Mouse (Mus musculus) liver, embryonic 11.5 days (tissue): ENCODE data around the gene Ttc33. TPM values are rescaled to one million over a fixed set of nuclear protein-coding genes. Genes with fewer than 3 reads are reported as not detected.

Experiments
- ATAC-seq: fragments of 200-750 bp; cut with Nextera tagmentation; replicated peaks from 2 replicates; pipeline ENCODE4 v1.8.0; 2017; ENCODE audit warnings: moderate number of reproducible peaks, mild to moderate bottlenecking, moderate TSS enrichment, moderate library complexity; ENCODE audit not compliant: low FRiP score
- DNase-seq: peaks from one replicate; pipeline ENCODE4 v3.0.0-alpha.2; 2017; ENCODE audit warnings: low spot score
- H3K27ac ChIP-seq: fragments of 300-500 bp; sonication (generic); 2 replicates; pipeline ENCODE4 v1.5.1; 2014; ENCODE audit warnings: mild to moderate bottlenecking, low read depth, low read length, control low read depth
- H3K27me3 ChIP-seq: fragments of 300-500 bp; sonication (generic); replicated peaks from 2 replicates; pipeline ENCODE4 v1.6.1; 2014; ENCODE audit warnings: low read length, mixed read lengths; ENCODE audit not compliant: control insufficient read depth, insufficient read depth
- H3K36me3 ChIP-seq: fragments of 300-500 bp; sonication (generic); 2 replicates; pipeline ENCODE4 v1.6.1; 2014; ENCODE audit warnings: mild to moderate bottlenecking, low read length, moderate library complexity, mixed read lengths; ENCODE audit not compliant: control insufficient read depth, insufficient read depth
- H3K4me1 ChIP-seq: fragments of 300-500 bp; sonication (generic); replicated peaks from 2 replicates; pipeline ENCODE4 v1.6.1; 2014; ENCODE audit warnings: low read length, mixed read lengths; ENCODE audit not compliant: control insufficient read depth, insufficient read depth
- H3K4me2 ChIP-seq: fragments of 300-500 bp; sonication (generic); 2 replicates; pipeline ENCODE4 v1.6.1; 2014; ENCODE audit warnings: mild to moderate bottlenecking, control low read depth, moderate library complexity
- H3K4me3 ChIP-seq: fragments of 300-500 bp; sonication (generic); 2 replicates; pipeline ENCODE4 v1.5.1; 2014; ENCODE audit warnings: low read depth, low read length, control low read depth
- H3K9ac ChIP-seq: fragments of 300-500 bp; sonication (generic); 2 replicates; pipeline ENCODE4 v1.6.1; 2014; ENCODE audit warnings: low read depth, low read length, control low read depth
- H3K9me3 ChIP-seq: fragments of 300-500 bp; sonication (generic); 2 replicates; pipeline ENCODE4 v1.6.1; 2016; ENCODE audit warnings: low read length, inconsistent platforms, mixed read lengths; ENCODE audit not compliant: control insufficient read depth
- WGBS: fragments of 180-500 bp; shearing (Covaris S2); extraction: QIAGEN DNeasy Blood & Tissue Kit; methylation state at CpG from one replicate; pipeline ENCODE4 v1.1.7; 2014; 5-methylcytosine and 5-hydroxymethylcytosine counted together
- polyA plus RNA-seq: library from polyadenylated mRNA; unstranded; fragments of >200 nt; fragmentation: Nextera tagmentation; extraction: Ambion mirVana; gene quantifications from 2 replicates; pipeline ENCODE4 v1.2.1, GENCODE M21; 2014

Gene Ttc33
- polyA plus RNA-seq, 1 experiment from 2014 or later, result 29.2 TPM

DNA sequence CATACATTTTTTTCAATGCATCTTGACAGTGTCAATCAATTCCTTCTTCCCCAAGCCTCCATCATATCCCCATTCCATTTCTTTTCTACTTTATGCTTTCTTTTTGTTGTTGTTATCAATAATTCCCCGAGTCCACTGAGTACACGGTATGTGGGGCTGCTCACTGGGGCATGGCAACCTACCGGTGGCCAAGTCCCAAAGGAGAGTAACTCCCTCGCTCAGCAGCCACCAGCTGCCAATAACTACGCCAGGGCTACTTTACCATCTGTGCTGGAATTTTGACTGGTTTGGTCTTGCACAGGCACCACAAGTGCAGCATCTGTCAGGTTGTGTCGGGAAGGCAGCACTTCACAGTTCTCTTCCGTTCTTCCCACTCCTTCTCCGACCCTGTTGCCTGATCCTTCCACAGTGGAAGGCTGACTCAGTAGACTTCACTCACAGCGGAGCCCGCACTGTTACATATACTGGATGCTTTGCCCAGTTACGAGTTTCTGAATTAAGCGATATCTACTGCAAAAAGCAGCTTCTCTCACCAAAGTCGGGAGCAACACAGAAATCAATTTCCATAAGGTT is 76.9 kb downstream of the Ttc33 start:
- DNase-seq, result no peak
- Histone ChIP-seq H3K27me3 (no peaks in the 10 kb centered on the region), H3K4me3 (no peak overlapping the region), H3K4me1 (no peaks in the 10 kb centered on the region), H3K4me2 (no peak overlapping the region), H3K9me3 (0 out of 2 replicates have a peak, but pooled peaks cover 2% of the 10 kb centered on the region), H3K9ac (no peak overlapping the region), H3K27ac (no peak overlapping the region), H3K36me3 (no peaks in the 10 kb centered on the region)
- 86% methylated on average over 13 of the region's 13 CpGs for WGBS
- ATAC-seq, result no peak

DNA sequence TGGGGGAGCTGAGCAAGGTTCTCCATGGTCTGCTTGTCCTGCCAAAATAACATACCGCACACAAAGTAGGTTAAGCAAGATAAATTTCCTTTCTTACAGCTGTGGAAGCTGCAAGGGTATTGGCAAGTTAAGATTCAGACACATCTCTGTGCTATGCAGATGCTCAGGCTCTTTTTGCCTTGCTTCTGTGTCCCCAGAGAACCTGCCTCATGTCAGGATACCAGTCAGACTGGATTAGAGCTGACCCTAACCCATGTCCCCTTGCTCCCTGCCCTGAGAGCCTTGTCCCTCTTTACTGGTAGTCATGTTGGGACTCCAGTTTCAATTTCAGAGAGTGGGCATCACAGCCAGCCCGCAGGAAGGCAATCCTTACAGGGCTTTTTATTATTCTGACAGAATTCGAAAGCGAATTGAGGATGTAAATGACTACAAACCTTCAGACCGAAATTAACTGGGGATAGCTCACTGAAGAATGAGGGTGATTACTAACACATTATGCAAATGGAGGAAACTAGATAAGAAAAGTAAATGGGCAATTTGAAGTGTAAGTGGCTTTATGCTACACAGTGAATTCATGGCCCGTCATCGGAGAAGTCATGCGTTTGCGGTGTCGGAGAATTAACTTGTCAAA is 77.7 kb downstream of the Ttc33 start:
- H3K4me3 ChIP-seq, result no peak overlapping the region
- H3K4me2 ChIP-seq, result no peak overlapping the region
- 0 out of 2 replicates have a peak, but pooled peaks cover 2% of the 10 kb centered on the region for H3K9me3 ChIP-seq
- no peaks in the 10 kb centered on the region for H3K36me3 ChIP-seq
- ATAC-seq, result no peak
- 79% methylated on average over 10 of the region's 10 CpGs for WGBS
- no peak overlapping the region for H3K27ac ChIP-seq
- no peaks in the 10 kb centered on the region for H3K27me3 ChIP-seq
- no peak for DNase-seq
- no peaks in the 10 kb centered on the region for H3K4me1 ChIP-seq
- no peak overlapping the region for H3K9ac ChIP-seq

DNA sequence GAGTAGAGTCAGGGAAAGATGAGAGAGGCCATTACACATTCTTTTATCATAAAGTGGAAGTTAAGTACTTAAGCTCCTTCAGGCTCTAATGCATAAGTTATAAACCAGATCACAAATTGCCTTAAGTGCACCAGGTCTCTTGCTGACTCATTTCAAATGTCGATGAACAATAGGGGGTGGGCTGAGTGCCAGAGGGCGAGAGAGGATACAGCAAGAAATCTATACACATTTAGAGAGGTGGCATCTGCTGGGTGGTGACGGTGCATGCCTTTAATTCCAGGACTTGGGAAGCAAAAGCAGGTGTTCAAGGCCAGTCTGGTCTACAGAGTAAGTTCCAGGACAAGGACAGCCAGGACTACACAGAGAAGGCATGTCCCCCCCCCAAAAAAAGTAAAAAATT is 80.8 kb downstream of the Ttc33 start:
- Histone ChIP-seq H3K36me3 (no peaks in the 10 kb centered on the region), H3K9ac (no peak overlapping the region), H3K4me1 (no peaks in the 10 kb centered on the region), H3K9me3 (no peaks in the 10 kb centered on the region), H3K27me3 (no peaks in the 10 kb centered on the region), H3K4me2 (no peak overlapping the region), H3K4me3 (no peak overlapping the region), H3K27ac (no peak overlapping the region)
- 87% methylated on average over 3 of the region's 3 CpGs for WGBS
- ATAC-seq (no peak), DNase-seq (no peak)

Other genes starting within 250 kb of the Ttc33 start
- gene C7, start 121.8 kb upstream of the Ttc33 start, polyA plus RNA-seq, result 0.08 and 0.10 TPM in 2 replicates
- gene Card6, start 77.0 kb upstream of the Ttc33 start, polyA plus RNA-seq, result 1.3 and 1.4 TPM in 2 replicates
- gene Rpl37, start 68.9 kb upstream of the Ttc33 start, polyA plus RNA-seq, result 728 and 826 TPM in 2 replicates
- 36.2 and 39.3 TPM in 2 replicates for gene Prkaa1, start 41.7 kb upstream of the Ttc33 start, polyA plus RNA-seq
- 5.1 and 5.8 TPM in 2 replicates for gene Ptger4, start 58.7 kb downstream of the Ttc33 start, polyA plus RNA-seq